Mouse (Mus musculus): ENCODE results near the gene Moxd2. TPM values are rescaled to one million over a fixed set of nuclear protein-coding genes. Genes with fewer than 3 reads are reported as not detected.

Gene Moxd2
- total RNA-seq (2023) = not detected

DNA sequence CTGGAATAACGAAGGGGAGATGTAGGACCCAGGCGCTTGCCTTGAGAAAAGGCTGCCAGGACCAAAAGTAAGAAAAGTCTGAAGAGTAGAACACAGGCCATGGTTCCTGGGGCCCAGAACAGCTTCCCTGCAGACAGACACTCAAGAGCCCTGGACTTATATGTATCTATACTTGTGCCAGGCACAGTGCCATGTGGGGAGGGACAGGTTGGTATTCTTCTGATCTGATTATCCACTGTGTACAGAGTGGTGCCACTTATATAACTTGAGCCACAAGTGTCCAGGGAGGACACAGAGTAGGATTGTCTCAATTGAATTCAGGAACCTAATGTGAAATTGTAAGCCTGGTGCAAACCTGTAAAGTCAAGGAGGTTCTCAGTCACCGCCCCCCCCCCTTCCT lies at the start of gene Moxd2:
Moxd2 (minus strand) TSS at position 101 of the 400 bp plus-strand sequence.

DNA sequence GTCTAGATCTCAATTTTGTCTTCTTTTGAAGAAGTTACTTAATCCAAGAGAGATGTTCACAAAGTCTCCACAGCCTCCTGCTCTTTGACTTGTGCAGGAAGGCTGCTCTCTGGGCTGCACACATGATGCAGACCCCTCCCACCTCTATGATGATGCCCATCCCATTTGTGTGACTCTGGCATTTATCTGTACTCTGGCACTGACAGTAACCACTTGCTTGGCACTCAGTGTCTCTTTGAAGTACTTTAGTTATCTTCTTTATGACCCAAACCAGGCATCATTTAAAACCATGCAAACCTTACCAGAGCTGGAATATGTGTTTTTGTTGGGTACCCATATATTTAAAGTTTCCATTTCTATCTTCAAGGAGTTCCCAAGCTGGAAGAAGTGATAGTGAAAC lies 13.0 kb upstream of the Moxd2 start, which contains the start of gene Prss58:
Prss58 (minus strand) TSS at position 101 of the 400 bp plus-strand sequence.

Other genes starting within 250 kb of the Moxd2 start
- gene Prss58, start 12.9 kb upstream of the Moxd2 start, total RNA-seq (2023) = not detected
- not detected for gene 1700074P13Rik, start 53.1 kb upstream of the Moxd2 start, total RNA-seq (2023)
- gene Gm4744, start 64.4 kb upstream of the Moxd2 start, total RNA-seq (2023) = not detected
- gene 1810009J06Rik, start 77.3 kb upstream of the Moxd2 start, total RNA-seq (2023) = not detected
- not detected for gene Gm2663, start 112.0 kb upstream of the Moxd2 start, total RNA-seq (2023)
- not detected for gene 2210010C04Rik, start 148.0 kb upstream of the Moxd2 start, total RNA-seq (2023)